Mouse (Mus musculus) bone marrow, adult 2 months (tissue): ENCODE measurements around the gene Rbm25. TPM values are rescaled to one million over a fixed set of nuclear protein-coding genes. Genes with fewer than 3 reads are reported as not detected.
A peak's percentile ranks its signal among the peaks of the same experiment; 100 is the strongest.

Experiments used
- H3K27ac ChIP-seq: fragments of 200-500 bp; 2 replicates; pipeline ENCODE4 v1.5.1; 2012; ENCODE audit warnings: low read depth, mild to moderate bottlenecking, control low read depth, inconsistent platforms, low read length; ENCODE audit not compliant: control insufficient read depth, poor library complexity, insufficient read depth
- H3K4me1 ChIP-seq: fragments of 200-500 bp; 2 replicates; pipeline ENCODE4 v1.6.1; 2011; ENCODE audit warnings: low read length; ENCODE audit not compliant: control insufficient read depth, insufficient read depth
- H3K4me3 ChIP-seq: fragments of 200-500 bp; replicated peaks from 2 replicates; pipeline ENCODE3; 2011; ENCODE audit warnings: mild to moderate bottlenecking, low read depth, low read length, control low read depth; ENCODE audit not compliant: control insufficient read depth
- CTCF ChIP-seq: fragments of 200-500 bp; IDR thresholded peaks from 2 replicates; pipeline ENCODE4 v1.5.1; 2011; ENCODE audit warnings: low read length, control low read depth; ENCODE audit not compliant: control insufficient read depth, insufficient read depth
- POLR2A ChIP-seq: fragments of 200-500 bp; IDR thresholded peaks from 2 replicates; pipeline ENCODE4 v1.6.1; 2011; ENCODE audit warnings: low read depth, mild to moderate bottlenecking, control low read depth, low read length, borderline replicate concordance; ENCODE audit not compliant: control insufficient read depth
- WGBS: fragments of 180-500 bp; shearing (Covaris S2); methylation state at CpG from one replicate; pipeline ENCODE4 v1.1.7; 2018; 5-methylcytosine and 5-hydroxymethylcytosine counted together
- polyA plus RNA-seq: library from polyadenylated mRNA; stranded (reverse); fragments of >200 nt; gene quantifications from 2 replicates; pipeline ENCODE4 v1.2.4, GENCODE M21; 2011; ENCODE audit warnings: low replicate concordance; ENCODE audit not compliant: missing spikeins, insufficient read depth, insufficient read length

Rbm25 gene
- polyA plus RNA-seq, 1 experiment = 182 TPM

DNA sequence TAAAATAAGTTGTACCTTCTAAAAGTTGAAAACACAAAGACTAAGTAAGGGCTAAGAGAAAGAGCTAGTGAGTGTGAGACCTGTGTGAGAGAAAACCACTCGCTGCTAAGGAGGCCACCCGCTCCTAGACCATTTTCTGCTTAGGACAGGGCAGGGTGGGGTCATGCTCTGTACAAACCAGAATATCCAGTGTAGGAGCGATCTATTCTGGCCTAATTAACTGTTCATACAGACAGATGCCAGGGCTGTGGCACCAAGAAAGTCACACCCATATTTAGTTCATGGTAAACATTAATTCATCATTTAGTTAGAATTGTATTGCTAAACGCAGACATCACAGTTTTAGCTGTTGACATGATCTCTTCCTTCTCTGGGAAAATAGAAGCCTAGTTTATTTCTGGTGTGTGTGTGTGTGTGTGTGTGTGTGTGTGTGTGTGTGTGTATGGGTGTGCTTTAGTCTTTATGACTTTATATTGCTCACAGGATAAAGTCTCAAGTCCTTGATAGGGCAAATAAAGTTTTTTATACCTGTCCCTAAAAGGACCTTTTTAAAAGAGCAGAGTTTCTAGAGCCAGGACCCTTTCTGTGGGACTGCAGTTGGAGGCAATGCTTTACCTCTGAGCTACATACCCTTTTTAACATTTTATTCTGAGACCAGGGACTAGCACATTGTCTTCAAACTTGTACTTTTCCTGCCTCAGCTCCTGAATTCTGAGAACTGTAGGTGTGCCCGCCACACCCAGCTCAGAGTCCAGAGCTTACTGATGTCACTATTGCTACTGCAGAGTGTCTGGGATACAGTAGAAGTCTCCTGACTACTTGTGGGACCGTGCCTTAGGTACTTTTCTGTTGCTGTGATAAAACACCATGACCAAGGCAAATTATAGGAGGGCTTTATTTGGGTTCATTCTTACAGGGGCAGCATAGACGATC lies 77.4 kb downstream of the Rbm25 start:
- WGBS = 85% methylated on average over 7 of the region's 7 CpGs
- Histone ChIP-seq H3K4me1 (no peaks in the 10 kb centered on the region; the same call in 1 of the 2 replicates), H3K4me3 (no peak overlapping the region), H3K27ac (no peak overlapping the region)
- no peak for TF ChIP-seq POLR2A
- no peak for TF ChIP-seq CTCF

DNA sequence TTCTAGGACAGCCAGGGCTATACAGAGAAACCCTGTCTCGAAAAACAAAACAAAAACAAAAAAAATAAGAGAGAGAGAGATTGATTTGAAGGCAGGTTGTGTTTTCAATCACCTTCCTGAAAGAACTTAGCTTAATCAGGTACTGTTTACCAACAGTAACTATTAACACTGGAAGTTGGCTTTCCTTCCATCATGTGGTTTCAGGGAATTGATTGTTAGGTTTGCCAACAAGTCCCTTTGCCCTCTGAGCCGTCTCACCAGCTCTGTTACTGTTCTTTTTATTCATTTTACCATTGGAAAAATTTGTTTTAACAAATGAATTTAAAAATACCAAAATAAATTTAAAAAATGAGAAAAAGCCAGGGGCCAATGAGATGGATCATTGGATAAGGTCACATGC lies 78.9 kb downstream of the Rbm25 start:
- WGBS = 85% methylated on average over 2 of the region's 2 CpGs
- Histone ChIP-seq H3K4me3 (no peak overlapping the region), H3K27ac (no peak overlapping the region), H3K4me1 (no peaks in the 10 kb centered on the region)
- no peak for TF ChIP-seq POLR2A
- no peak for TF ChIP-seq CTCF

DNA sequence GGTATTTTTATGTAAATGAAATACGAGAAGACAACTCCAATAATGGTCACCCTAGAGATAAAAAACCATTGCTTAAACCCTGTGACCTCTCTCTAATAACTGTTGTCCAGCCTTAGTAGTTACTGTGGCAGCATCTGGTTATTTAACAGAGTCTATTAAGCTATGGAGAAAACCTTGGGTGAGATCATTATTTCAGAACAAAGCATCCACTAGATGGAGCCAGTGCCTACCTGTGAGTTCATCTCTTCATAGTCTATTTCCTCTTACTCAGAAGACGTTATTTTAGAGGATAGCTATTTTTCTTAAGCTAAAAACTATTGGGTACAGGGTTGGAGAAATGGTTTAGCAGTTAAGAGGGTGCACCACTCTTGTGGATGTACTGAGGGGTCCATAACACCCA lies 82.7 kb downstream of the Rbm25 start:
- no peak overlapping the region for H3K4me3 ChIP-seq
- peak; percentile 21; the same call in 1 of the 2 replicates for TF ChIP-seq CTCF
- TF ChIP-seq POLR2A = no peak
- H3K4me1 ChIP-seq = no peaks in the 10 kb centered on the region
- 42% methylated on average over 2 of the region's 2 CpGs for WGBS
- no peak overlapping the region for H3K27ac ChIP-seq

DNA sequence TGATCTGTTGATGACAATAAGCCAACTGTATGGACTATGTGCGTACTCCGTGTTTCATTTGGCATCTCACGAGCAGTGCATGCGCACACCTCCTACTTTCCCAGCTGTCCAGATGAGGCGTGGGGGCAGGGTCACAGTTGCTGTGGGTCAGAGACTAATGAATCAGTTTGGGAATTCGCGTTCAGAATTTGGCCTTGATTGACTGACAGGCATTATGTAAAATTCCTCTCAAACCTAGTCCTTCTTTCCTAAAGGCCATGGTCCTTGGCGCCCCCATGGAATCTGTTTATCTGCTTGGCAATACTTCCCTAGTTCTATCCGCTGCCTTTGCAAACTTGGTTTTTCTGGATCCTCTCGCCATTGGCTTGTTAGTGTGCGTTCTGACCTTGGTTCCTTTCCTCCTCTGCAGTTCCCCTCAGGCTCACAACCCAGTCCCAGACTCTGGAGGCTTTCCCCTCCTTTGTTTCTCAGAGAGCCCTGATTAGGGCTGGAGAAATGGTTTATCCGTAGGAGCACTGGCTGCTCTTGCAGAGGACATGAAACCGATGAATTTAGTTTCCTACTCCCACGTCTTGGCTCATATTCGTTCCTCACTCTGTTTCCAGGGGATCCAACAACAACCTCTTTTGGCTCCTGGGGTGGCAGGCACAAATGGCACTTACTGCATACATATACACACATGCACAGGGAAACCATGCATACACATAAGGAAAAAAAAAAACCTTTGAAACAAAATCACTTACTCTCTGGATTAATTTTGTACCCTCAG lies 85.6 kb downstream of the Rbm25 start:
- no peaks in the 10 kb centered on the region for H3K4me1 ChIP-seq
- H3K4me3 ChIP-seq = no peak overlapping the region
- TF ChIP-seq POLR2A (no peak), CTCF (no peak)
- H3K27ac ChIP-seq = no peak overlapping the region
- WGBS = 93% methylated on average over 15 of the region's 15 CpGs

DNA sequence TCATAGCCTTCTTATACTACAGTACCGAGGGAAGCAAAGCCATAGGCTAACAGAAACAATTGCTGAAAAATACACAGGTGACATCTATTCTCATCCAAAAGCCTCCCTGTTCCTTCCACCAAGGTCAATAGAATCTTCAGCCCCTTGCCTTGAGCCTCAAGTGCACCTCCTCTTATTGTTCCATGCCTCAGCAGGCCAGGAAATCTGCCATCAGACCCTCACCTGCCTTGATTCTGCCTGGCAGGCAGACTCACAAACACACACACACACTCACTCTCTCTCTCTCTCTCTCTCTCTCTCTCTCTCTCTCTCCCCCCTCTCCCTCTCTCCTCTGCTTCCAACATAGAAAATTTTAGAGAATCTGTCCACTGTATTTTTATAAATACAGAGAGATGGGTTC lies 88.4 kb downstream of the Rbm25 start:
- no peaks in the 10 kb centered on the region for H3K4me1 ChIP-seq
- H3K4me3 ChIP-seq = no peak overlapping the region
- H3K27ac ChIP-seq = no peak overlapping the region
- 89% methylated on average over 1 of the region's 1 CpGs for WGBS
- no peak for TF ChIP-seq CTCF
- no peak for TF ChIP-seq POLR2A

DNA sequence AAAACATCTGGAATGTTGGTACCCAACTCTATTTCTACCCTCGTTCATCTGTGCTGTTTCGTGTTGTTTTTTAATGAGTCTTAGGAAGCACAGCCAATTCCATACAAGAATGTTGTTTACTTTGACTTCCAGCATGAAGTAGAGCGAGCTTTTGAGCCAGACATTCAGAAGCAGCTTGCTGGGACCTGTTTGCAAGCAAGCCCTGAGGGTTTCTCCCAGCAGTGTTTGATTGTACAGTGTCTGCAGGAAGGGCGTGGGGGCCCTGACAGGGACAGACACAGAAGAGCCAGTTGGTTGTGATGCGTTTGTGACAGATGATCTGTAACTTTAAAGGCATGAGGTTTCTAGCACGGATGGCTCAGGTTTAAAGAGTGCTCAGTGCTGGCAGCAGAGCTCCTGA lies 90.2 kb downstream of the Rbm25 start:
- Histone ChIP-seq H3K4me1 (no peaks in the 10 kb centered on the region), H3K27ac (no peak overlapping the region)

DNA sequence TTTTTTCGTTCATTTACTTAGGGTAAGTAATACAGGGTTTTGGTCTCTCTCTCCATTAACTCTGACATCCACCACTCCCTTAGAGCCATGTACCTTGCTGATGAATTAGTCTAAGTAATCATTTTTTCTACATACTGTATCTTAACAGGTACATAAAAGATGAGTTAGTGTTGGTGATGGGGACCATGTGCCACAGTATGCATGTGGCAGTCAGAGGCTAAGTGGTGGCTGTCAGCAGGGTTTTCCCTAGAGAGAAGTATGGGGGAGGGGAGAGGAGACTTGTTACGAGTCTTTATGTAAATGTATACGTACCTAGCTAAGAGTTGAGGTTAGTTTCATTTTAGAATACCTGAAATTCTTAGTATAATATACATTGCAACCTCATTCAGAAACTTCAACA lies 92.0 kb downstream of the Rbm25 start:
- H3K4me3 ChIP-seq = no peak overlapping the region
- H3K4me1 ChIP-seq = no peaks in the 10 kb centered on the region
- TF ChIP-seq POLR2A (no peak), CTCF (no peak)
- no peak overlapping the region for H3K27ac ChIP-seq
- WGBS = 87% methylated on average over 3 of the region's 3 CpGs

More for the DNA sequence above, 90.2 kb downstream of the Rbm25 start:
- WGBS = 87% methylated on average over 6 of the region's 6 CpGs
- H3K4me3 ChIP-seq = no peak overlapping the region
- no peak for TF ChIP-seq POLR2A
- TF ChIP-seq CTCF = no peak
